Mouse (Mus musculus) lung, postnatal 0 days (tissue): ENCODE data around the gene Ube2d2b.

Source experiments
- CTCF ChIP-seq: IDR thresholded peaks from 2 replicates; pipeline ENCODE4 v1.5.1; 2016; ENCODE audit warnings: antibody characterized with exemption, mild to moderate bottlenecking
- EP300 ChIP-seq: IDR thresholded peaks from 2 replicates; pipeline ENCODE4 v1.6.1; 2016; ENCODE audit warnings: antibody characterized with exemption, mild to moderate bottlenecking, control low read depth

DNA sequence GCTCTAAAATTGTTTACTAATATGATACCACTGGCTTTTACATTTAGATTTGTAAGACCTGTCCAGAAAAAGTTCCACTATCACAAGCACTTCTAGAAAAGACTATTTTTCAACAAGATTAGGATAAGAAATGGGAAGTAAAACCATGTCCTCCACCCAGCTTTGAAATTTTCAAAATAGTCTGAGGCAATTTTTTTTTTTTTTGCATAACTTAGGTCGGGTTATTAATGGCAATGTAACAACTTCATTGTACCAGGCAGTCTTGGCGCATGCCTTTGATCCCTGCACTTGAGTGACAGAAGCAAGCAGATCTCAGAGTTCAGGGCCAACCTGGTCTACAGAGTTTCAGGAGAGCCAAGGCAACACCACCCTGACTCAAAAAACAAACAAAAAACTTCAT lies 39.8 kb downstream of the Ube2d2b start:
- no peak for TF ChIP-seq CTCF
- no peak for TF ChIP-seq EP300
